Comparison of ENCODE assay signal across 16 mouse cellular contexts in genomic region chr11:7361388-7361787, GRCm38 (mm10).
DNase-seq lines count a peak whose midpoint lies in the region; ATAC-seq lines count a peak whose summit lies in the region.
"Had no signal": no experiment of that assay in that cellular context is flagged by ENCODE, and none has a peak within 500 bp of the region (broad histone marks: within the 10 kb centered on the region; RNA-seq: fewer than 3 reads in every experiment).

No protein-coding gene starts in this region.

- H3K27me3 ChIP-seq in limb, embryonic 11.5 days (ENCODE audit: control insufficient read depth, insufficient read depth, low read length), result no peaks in the 10 kb centered on the region
- no peaks in the 10 kb centered on the region for H3K27me3 ChIP-seq in limb, embryonic 10.5 days (ENCODE audit: low read depth, poor library complexity, severe bottlenecking)
- no peaks in the 10 kb centered on the region for H3K27me3 ChIP-seq in embryonic facial prominence, embryonic 12.5 days
- no peaks in the 10 kb centered on the region for H3K27me3 ChIP-seq in embryonic facial prominence, embryonic 15.5 days
- H3K27me3 ChIP-seq in midbrain, embryonic 12.5 days, result no peaks in the 10 kb centered on the region

- H3K9me3 ChIP-seq in limb, embryonic 11.5 days (ENCODE audit: control insufficient read depth, low read length), result no peaks in the 10 kb centered on the region
- H3K9me3 ChIP-seq in limb, embryonic 10.5 days (replicated peaks), result no peaks in the 10 kb centered on the region
- H3K9me3 ChIP-seq in embryonic facial prominence, embryonic 12.5 days, result no peaks in the 10 kb centered on the region
- no peaks in the 10 kb centered on the region for H3K9me3 ChIP-seq in embryonic facial prominence, embryonic 15.5 days (replicated peaks)
- H3K9me3 ChIP-seq in midbrain, embryonic 12.5 days, result no peaks in the 10 kb centered on the region

- H3K4me3 ChIP-seq in limb, embryonic 11.5 days (ENCODE audit: low read depth, low read length), result no peak overlapping the region
- H3K4me3 ChIP-seq in limb, embryonic 10.5 days, result no peak overlapping the region
- H3K4me3 ChIP-seq in embryonic facial prominence, embryonic 12.5 days, result no peak overlapping the region
- no peak overlapping the region for H3K4me3 ChIP-seq in embryonic facial prominence, embryonic 15.5 days (replicated peaks)
- no peak overlapping the region for H3K4me3 ChIP-seq in midbrain, embryonic 12.5 days
- H3K4me3 ChIP-seq: left cerebral cortex, adult 2 months had no signal

- no peaks in the 10 kb centered on the region for H3K4me1 ChIP-seq in limb, embryonic 11.5 days (ENCODE audit: control insufficient read depth, insufficient read depth, low read length)
- H3K4me1 ChIP-seq in limb, embryonic 10.5 days, result no peaks in the 10 kb centered on the region
- no peaks in the 10 kb centered on the region for H3K4me1 ChIP-seq in embryonic facial prominence, embryonic 12.5 days
- H3K4me1 ChIP-seq in embryonic facial prominence, embryonic 15.5 days, result no peaks in the 10 kb centered on the region
- no peaks in the 10 kb centered on the region for H3K4me1 ChIP-seq in midbrain, embryonic 12.5 days

- 95% methylated on average over 3 of the region's 3 CpGs for WGBS in limb, embryonic 11.5 days
- 95% methylated on average over 3 of the region's 3 CpGs for WGBS in limb, embryonic 10.5 days
- WGBS in embryonic facial prominence, embryonic 12.5 days, result 93% methylated on average over 3 of the region's 3 CpGs
- WGBS in embryonic facial prominence, embryonic 15.5 days, result 93% methylated on average over 3 of the region's 3 CpGs
- WGBS in midbrain, embryonic 12.5 days, result 94% methylated on average over 3 of the region's 3 CpGs

- no peaks in the 10 kb centered on the region for H3K36me3 ChIP-seq in limb, embryonic 11.5 days (ENCODE audit: control insufficient read depth, insufficient read depth, low read length)
- no peaks in the 10 kb centered on the region for H3K36me3 ChIP-seq in limb, embryonic 10.5 days
- H3K36me3 ChIP-seq in embryonic facial prominence, embryonic 12.5 days, result no peaks in the 10 kb centered on the region
- no peaks in the 10 kb centered on the region for H3K36me3 ChIP-seq in embryonic facial prominence, embryonic 15.5 days
- H3K36me3 ChIP-seq in midbrain, embryonic 12.5 days, result no peaks in the 10 kb centered on the region

- no peak overlapping the region for H3K27ac ChIP-seq in limb, embryonic 11.5 days (replicated peaks; ENCODE audit: low read depth, low read length)
- no peak overlapping the region for H3K27ac ChIP-seq in limb, embryonic 10.5 days
- H3K27ac ChIP-seq in embryonic facial prominence, embryonic 12.5 days, result no peak overlapping the region
- no peak overlapping the region for H3K27ac ChIP-seq in embryonic facial prominence, embryonic 15.5 days (replicated peaks)
- H3K27ac ChIP-seq in midbrain, embryonic 12.5 days (replicated peaks), result no peak overlapping the region
- H3K27ac ChIP-seq: left cerebral cortex, adult 2 months had no signal

- 0 out of 2 replicates have a peak, but pooled peaks have one; percentile 65 for ATAC-seq in limb, embryonic 11.5 days (ENCODE audit: insufficient number of reproducible peaks, low FRiP score, low TSS enrichment, low read depth)
- 0 out of 2 replicates have a peak, but pooled peaks have one; percentile 47 for ATAC-seq in embryonic facial prominence, embryonic 12.5 days (ENCODE audit: insufficient number of reproducible peaks, insufficient read depth, low FRiP score, low TSS enrichment)
- peak; percentile 39; the same call in 1 of the 2 replicates for ATAC-seq in embryonic facial prominence, embryonic 15.5 days (ENCODE audit: insufficient number of reproducible peaks, low FRiP score, low TSS enrichment, low read depth)
- ATAC-seq in midbrain, embryonic 12.5 days (ENCODE audit: low FRiP score, low read depth), result peak; percentile 38

- no peak overlapping the region for H3K9ac ChIP-seq in limb, embryonic 11.5 days (ENCODE audit: low read length)
- H3K9ac ChIP-seq in embryonic facial prominence, embryonic 12.5 days, result no peak overlapping the region
- no peak overlapping the region for H3K9ac ChIP-seq in embryonic facial prominence, embryonic 15.5 days
- no peak overlapping the region for H3K9ac ChIP-seq in midbrain, embryonic 12.5 days (replicated peaks)
- H3K9ac ChIP-seq: lung, embryonic 14.5 days had no signal

- DNase-seq in limb, embryonic 11.5 days (ENCODE audit: low spot score), result no peak
- DNase-seq in limb, embryonic 10.5 days (ENCODE audit: low spot score), result no peak
- DNase-seq in ovary, postnatal 36 days (ENCODE audit: low spot score), result no peak
- DNase-seq in spleen, adult 18-20 months, result no peak
- DNase-seq: adrenal gland, adult 2 months; cerebellum, adult 8-10 months; kidney, adult 2 months; kidney, postnatal 25 days; lung, embryonic 14.5 days; lung, postnatal 36 days; right cerebral cortex, adult 18-20 months; thymus, postnatal 4 days had no signal

- H3K4me2 ChIP-seq in limb, embryonic 11.5 days (ENCODE audit: low read depth, severe bottlenecking), result no peak overlapping the region
- H3K4me2 ChIP-seq in embryonic facial prominence, embryonic 12.5 days (replicated peaks), result no peak overlapping the region
- no peak overlapping the region for H3K4me2 ChIP-seq in embryonic facial prominence, embryonic 15.5 days (replicated peaks)
- no peak overlapping the region for H3K4me2 ChIP-seq in midbrain, embryonic 12.5 days (replicated peaks)
- H3K4me2 ChIP-seq: lung, embryonic 14.5 days had no signal
